Mouse (Mus musculus) CH12.LX (cell line): ENCODE data around the gene Tldc1. TPM values are rescaled to one million over a fixed set of nuclear protein-coding genes. Genes with fewer than 3 reads are reported as not detected.

Experiments used
- DNase-seq: peaks from one replicate; pipeline ENCODE4 v3.0.0-alpha.2; 2013; ENCODE audit errors: extremely low read depth
- H3K27ac ChIP-seq: 2 replicates; pipeline ENCODE4 v1.5.1; 2012; ENCODE audit warnings: low read depth, mild to moderate bottlenecking, control low read depth, moderate library complexity; ENCODE audit not compliant: insufficient read depth
- H3K27me3 ChIP-seq: replicated peaks from 2 replicates; pipeline ENCODE3; 2012; ENCODE audit warnings: inconsistent platforms
- H3K36me3 ChIP-seq, 2 experiments: replicated peaks in 1 of 2; 2 replicates each; pipeline versions ENCODE3 to v1.6.1; 2012; ENCODE audit warnings: inconsistent platforms in 1 of 2, low read length in 1 of 2, mild to moderate bottlenecking in 1 of 2, mixed read lengths in 1 of 2, moderate library complexity in 1 of 2; ENCODE audit not compliant: control insufficient read depth in 1 of 2, insufficient read depth in 1 of 2
- H3K4me1 ChIP-seq, 2 experiments: 2 replicates each; pipeline ENCODE4 v1.6.1; 2012; ENCODE audit warnings: inconsistent platforms in 1 of 2, moderate library complexity in 1 of 2; ENCODE audit not compliant: insufficient read depth in 2 of 2, control insufficient read depth in 1 of 2
- H3K4me2 ChIP-seq: 2 replicates; pipeline ENCODE4 v1.6.1; 2012; ENCODE audit warnings: low read depth, mild to moderate bottlenecking, control low read depth; ENCODE audit not compliant: poor library complexity, insufficient read depth, severe bottlenecking
- H3K4me3 ChIP-seq, 3 experiments: fragments of 150-350 bp in 1 of 3; sonication (generic) in 1 of 3; replicated peaks in 1 of 3; 2 replicates each; pipeline versions ENCODE3 to v1.5.1; 2011 to 2012; ENCODE audit warnings: low read depth in 2 of 3, low read length in 2 of 3, mild to moderate bottlenecking in 2 of 3, moderate library complexity in 2 of 3, control low read depth in 1 of 3, improper control_type of control experiment in 1 of 3, inconsistent platforms in 1 of 3, mixed read lengths in 1 of 3; ENCODE audit not compliant: poor library complexity in 1 of 3
- H3K79me2 ChIP-seq: replicated peaks from 2 replicates; pipeline ENCODE4 v1.6.1; 2012; ENCODE audit warnings: mild to moderate bottlenecking, moderate library complexity; ENCODE audit not compliant: control insufficient read depth, poor library complexity, insufficient read depth, severe bottlenecking; ENCODE audit errors: extremely low read depth
- H3K9ac ChIP-seq: 2 replicates; pipeline ENCODE4 v1.6.1; 2012; ENCODE audit warnings: low read depth, mild to moderate bottlenecking, control low read depth, moderate library complexity; ENCODE audit not compliant: insufficient read depth
- H3K9me3 ChIP-seq: replicated peaks from 2 replicates; pipeline ENCODE3; 2012; ENCODE audit warnings: low read length, inconsistent platforms, mixed read lengths
- BHLHE40 ChIP-seq: IDR thresholded peaks from 2 replicates; pipeline ENCODE4 v1.6.1; 2011; ENCODE audit warnings: mild to moderate bottlenecking, low read depth, low read length, improper control_type of control experiment
- CHD1 ChIP-seq: IDR thresholded peaks from 2 replicates; pipeline ENCODE4 v1.6.1; 2012; ENCODE audit warnings: low read depth, low read length, improper control_type of control experiment, inconsistent platforms
- CTCF ChIP-seq, 2 experiments: IDR thresholded peaks in 1 of 2; conservative IDR thresholded peaks in 1 of 2; 2 replicates each; pipeline ENCODE4 v1.5.1; 2011 to 2012; ENCODE audit warnings: low read depth in 2 of 2, low read length in 2 of 2, improper control_type of control experiment in 1 of 2, inconsistent platforms in 1 of 2, mild to moderate bottlenecking in 1 of 2, moderate library complexity in 1 of 2
- E2F4 ChIP-seq: IDR thresholded peaks from 2 replicates; pipeline ENCODE4 v1.6.1; 2011; ENCODE audit warnings: low read depth, low read length, improper control_type of control experiment; ENCODE audit not compliant: insufficient replicate concordance
- ELF1 ChIP-seq: IDR thresholded peaks from 2 replicates; pipeline ENCODE4 v1.6.1; 2014; ENCODE audit warnings: low read depth, mild to moderate bottlenecking, inconsistent platforms, low read length, improper control_type of control experiment
- GABPA ChIP-seq: IDR thresholded peaks from 2 replicates; pipeline ENCODE4 v1.6.1; 2012; ENCODE audit warnings: low read depth, low read length, improper control_type of control experiment, inconsistent platforms; ENCODE audit not compliant: insufficient replicate concordance
- HCFC1 ChIP-seq: IDR thresholded peaks from 2 replicates; pipeline ENCODE4 v1.6.1; 2012; ENCODE audit warnings: low read depth, mild to moderate bottlenecking, inconsistent platforms, low read length, improper control_type of control experiment
- IRF4 ChIP-seq: IDR thresholded peaks from 2 replicates; pipeline ENCODE4 v1.6.1; 2014; ENCODE audit warnings: low read depth, mild to moderate bottlenecking, inconsistent platforms, low read length, improper control_type of control experiment
- JUN ChIP-seq: IDR thresholded peaks from 2 replicates; pipeline ENCODE4 v1.6.1; 2011; ENCODE audit warnings: low read depth, mild to moderate bottlenecking, low read length, improper control_type of control experiment, moderate library complexity; ENCODE audit not compliant: insufficient read depth
- KAT2A ChIP-seq: IDR thresholded peaks from 2 replicates; pipeline ENCODE4 v1.6.1; 2012; ENCODE audit warnings: low read length, improper control_type of control experiment, inconsistent platforms; ENCODE audit not compliant: insufficient replicate concordance
- MAFK ChIP-seq: IDR thresholded peaks from 2 replicates; pipeline ENCODE4 v1.6.1; 2011; ENCODE audit warnings: low read length, improper control_type of control experiment; ENCODE audit not compliant: insufficient replicate concordance
- MAX ChIP-seq: IDR thresholded peaks from 2 replicates; pipeline ENCODE4 v1.6.1; 2011; ENCODE audit warnings: low read length, improper control_type of control experiment
- MXI1 ChIP-seq: IDR thresholded peaks from 2 replicates; pipeline ENCODE4 v1.6.1; 2011; ENCODE audit warnings: mild to moderate bottlenecking, low read depth, low read length, improper control_type of control experiment
- NELFE ChIP-seq: IDR thresholded peaks from 2 replicates; pipeline ENCODE4 v1.6.1; 2011; ENCODE audit warnings: low read depth, low read length, improper control_type of control experiment
- PAX5 ChIP-seq: IDR thresholded peaks from 2 replicates; pipeline ENCODE4 v1.6.1; 2012; ENCODE audit warnings: low read length, inconsistent platforms, mixed read lengths
- POLR2AphosphoS2 ChIP-seq: IDR thresholded peaks from 2 replicates; pipeline ENCODE4 v1.6.1; 2011; ENCODE audit warnings: low read depth, low read length, improper control_type of control experiment
- RAD21 ChIP-seq: IDR thresholded peaks from 2 replicates; pipeline ENCODE4 v1.6.1; 2011; ENCODE audit warnings: low read depth, mild to moderate bottlenecking, low read length, improper control_type of control experiment, moderate library complexity
- RCOR1 ChIP-seq: conservative IDR thresholded peaks from 2 replicates; pipeline ENCODE4 v1.6.1; 2012; ENCODE audit warnings: low read depth, mild to moderate bottlenecking, inconsistent platforms, low read length, improper control_type of control experiment
- SIN3A ChIP-seq: IDR thresholded peaks from 2 replicates; pipeline ENCODE4 v1.6.1; 2012; ENCODE audit warnings: low read length, improper control_type of control experiment, inconsistent platforms
- SMC3 ChIP-seq: IDR thresholded peaks from 2 replicates; pipeline ENCODE4 v1.6.1; 2011; ENCODE audit warnings: low read depth, low read length, improper control_type of control experiment
- TBP ChIP-seq: conservative IDR thresholded peaks from 2 replicates; pipeline ENCODE4 v1.6.1; 2011; ENCODE audit warnings: low read depth, low read length, improper control_type of control experiment
- USF2 ChIP-seq: conservative IDR thresholded peaks from 2 replicates; pipeline ENCODE4 v1.6.1; 2011; ENCODE audit warnings: low read depth, low read length, improper control_type of control experiment
- ZKSCAN1 ChIP-seq: IDR thresholded peaks from 2 replicates; pipeline ENCODE4 v1.6.1; 2012; ENCODE audit warnings: low read depth, inconsistent platforms, low read length, improper control_type of control experiment, borderline replicate concordance
- ZNF384 ChIP-seq: IDR thresholded peaks from 2 replicates; pipeline ENCODE4 v1.6.1; 2012; ENCODE audit warnings: low read depth, low read length, improper control_type of control experiment, inconsistent platforms
- dilution Hi-C: fragments of 300-500 bp; cut with MboI; formaldehyde crosslinking; loops from 2 replicates; pipeline ENCODE4 v1.14.3; 2020; ENCODE audit warnings: low sequenced_read_pairs; ENCODE audit not compliant: extremely low pct_unique_long_range_greater_than_20kb, extremely low pct_ligation_motif_present
- in situ Hi-C: fragments of 300-500 bp; cut with MboI; formaldehyde crosslinking; loops from 3 replicates; pipeline ENCODE4 v1.14.3; 2019; ENCODE audit warnings: low sequenced_read_pairs, low pct_ligation_motif_present, low pct_unique_long_range_greater_than_20kb, mixed read lengths
- polyA plus RNA-seq: library from polyadenylated mRNA; unstranded; fragments of >175 nt; gene quantifications from 2 replicates; pipeline ENCODE4 v1.2.1, GENCODE M21; 2012; ENCODE audit warnings: low read depth; ENCODE audit not compliant: insufficient read length
- total RNA-seq, 2 experiments: library from RNA; depleted of rRNA; stranded (reverse); fragments of 300-350 nt in 1 of 2; fragments of >200 nt in 1 of 2; gene quantifications; 2 replicates each; pipeline ENCODE4 v1.2.3; 2012 to 2014

Tldc1 gene
- total and polyA plus RNA-seq, 3 experiments: 3.8 to 10.4 (median 7.7) TPM

- H3K9me3 ChIP-seq: no peaks in the 10 kb centered on the region
- in situ Hi-C loops: no loop called here
- H3K4me1 ChIP-seq: peaks cover 24 to 72% of the 10 kb centered on the region in 2 experiments
- no peak overlapping the region for H3K4me3 ChIP-seq
- H3K4me2 ChIP-seq: no peak overlapping the region
- H3K9ac ChIP-seq: no peak overlapping the region
- H3K27me3 ChIP-seq: no peaks in the 10 kb centered on the region
- no peak for DNase-seq
- H3K79me2 ChIP-seq: no peaks in the 10 kb centered on the region
- TF ChIP-seq MAX (no peak), ZKSCAN1 (no peak), HCFC1 (no peak), IRF4 (no peak), CTCF (conservative IDR thresholded peaks at IDR 0.05 in 1 of 2, IDR thresholded peaks at IDR 0.05 in 1 of 2; ENCODE audit: low read depth in 2 of 2, low read length in 2 of 2) (no peak), MXI1 (no peak), GABPA (no peak), ZNF384 (no peak), CHD1 (no peak), NELFE (no peak), PAX5 (no peak), SIN3A (no peak), BHLHE40 (no peak), E2F4 (no peak), KAT2A (no peak), SMC3 (no peak)
- H3K27ac ChIP-seq: no peak overlapping the region
- dilution Hi-C loops: no loop called here
- peaks cover 0 to 65% of the 10 kb centered on the region in 2 experiments for H3K36me3 ChIP-seq
Observed at GRCm38 (mm10) chr8:119826982-119827381, 48.8 kb upstream of the Tldc1 start.

- TF ChIP-seq USF2 (no peak), HCFC1 (no peak), ELF1 (no peak), BHLHE40 (no peak), JUN (no peak), IRF4 (no peak), POLR2AphosphoS2 (no peak), TBP (no peak), MAFK (no peak), NELFE (no peak), E2F4 (no peak), RAD21 (no peak), ZKSCAN1 (no peak), RCOR1 (no peak), GABPA (no peak), SIN3A (no peak), CHD1 (no peak)
- no peak for DNase-seq
- in situ Hi-C loops: no loop called here
- Histone ChIP-seq H3K9ac (no peak overlapping the region), H3K4me2 (no peak overlapping the region), H3K4me3 (no peak overlapping the region), H3K4me1 (peaks cover 22 to 64% of the 10 kb centered on the region in 2 experiments), H3K79me2 (no peaks in the 10 kb centered on the region), H3K27me3 (no peaks in the 10 kb centered on the region), H3K36me3 (peaks cover 0 to 65% of the 10 kb centered on the region in 2 experiments), H3K9me3 (peaks cover 2% of the 10 kb centered on the region), H3K27ac (no peak overlapping the region)
- dilution Hi-C loops: no loop called here
Observed at GRCm38 (mm10) chr8:119825950-119826730, 47.9 kb upstream of the Tldc1 start.
